Mouse (Mus musculus) testis, postnatal 14 days (tissue): ENCODE measurements around the gene Psmc5.

Source experiments
- DNase-seq: peaks from one replicate; pipeline ENCODE4 v3.0.0; 2021; ENCODE audit warnings: low spot score

Psmc5 gene

GRCm38 (mm10) chr11:106307432-106307831, 51.5 kb downstream of the Psmc5 start:
- no peak for DNase-seq

GRCm38 (mm10) chr11:106308162-106308561, 52.2 kb downstream of the Psmc5 start:
- no peak for DNase-seq

GRCm38 (mm10) chr11:106310123-106310522, 54.2 kb downstream of the Psmc5 start:
- no peak for DNase-seq
